Mouse (Mus musculus) CH12.LX (cell line): ENCODE data around the gene Nt5c2.
"Not testable (repeated sequence)": the region's sequence is repeated elsewhere in the genome, so short reads cannot be mapped to it uniquely, and the experiment has no call there.

Source experiments
- CTCF ChIP-seq, 2 experiments: IDR thresholded peaks in 1 of 2; conservative IDR thresholded peaks in 1 of 2; 2 replicates each; pipeline ENCODE4 v1.5.1; 2011 to 2012; ENCODE audit warnings: low read depth in 2 of 2, low read length in 2 of 2, improper control_type of control experiment in 1 of 2, inconsistent platforms in 1 of 2, mild to moderate bottlenecking in 1 of 2, moderate library complexity in 1 of 2
- E2F4 ChIP-seq: IDR thresholded peaks from 2 replicates; pipeline ENCODE4 v1.6.1; 2011; ENCODE audit warnings: low read depth, low read length, improper control_type of control experiment; ENCODE audit not compliant: insufficient replicate concordance
- EP300 ChIP-seq: IDR thresholded peaks from 2 replicates; pipeline ENCODE4 v1.6.1; 2011; ENCODE audit warnings: low read length, improper control_type of control experiment
- GABPA ChIP-seq: IDR thresholded peaks from 2 replicates; pipeline ENCODE4 v1.6.1; 2012; ENCODE audit warnings: low read depth, low read length, improper control_type of control experiment, inconsistent platforms; ENCODE audit not compliant: insufficient replicate concordance
- IRF4 ChIP-seq: IDR thresholded peaks from 2 replicates; pipeline ENCODE4 v1.6.1; 2014; ENCODE audit warnings: low read depth, mild to moderate bottlenecking, inconsistent platforms, low read length, improper control_type of control experiment
- MAFK ChIP-seq: IDR thresholded peaks from 2 replicates; pipeline ENCODE4 v1.6.1; 2011; ENCODE audit warnings: low read length, improper control_type of control experiment; ENCODE audit not compliant: insufficient replicate concordance
- NELFE ChIP-seq: IDR thresholded peaks from 2 replicates; pipeline ENCODE4 v1.6.1; 2011; ENCODE audit warnings: low read depth, low read length, improper control_type of control experiment
- POLR2A ChIP-seq: IDR thresholded peaks from 2 replicates; pipeline ENCODE4 v1.6.1; 2011; ENCODE audit warnings: low read depth, mild to moderate bottlenecking, improper control_type of control experiment, low read length
- SIN3A ChIP-seq: IDR thresholded peaks from 2 replicates; pipeline ENCODE4 v1.6.1; 2012; ENCODE audit warnings: low read length, improper control_type of control experiment, inconsistent platforms
- TCF12 ChIP-seq: IDR thresholded peaks from 2 replicates; pipeline ENCODE4 v1.6.1; 2014; ENCODE audit warnings: low read depth, mild to moderate bottlenecking, inconsistent platforms, low read length, improper control_type of control experiment
- UBTF ChIP-seq: IDR thresholded peaks from 2 replicates; pipeline ENCODE4 v1.6.1; 2012; ENCODE audit warnings: low read depth, mild to moderate bottlenecking, inconsistent platforms, low read length, improper control_type of control experiment, moderate library complexity

- TF ChIP-seq CTCF (conservative IDR thresholded peaks at IDR 0.05 in 1 of 2, IDR thresholded peaks at IDR 0.05 in 1 of 2; ENCODE audit: low read depth in 2 of 2, low read length in 2 of 2); EP300; UBTF; MAFK; SIN3A; E2F4; IRF4; GABPA; NELFE; POLR2A; TCF12: not testable (repeated sequence)
These were observed 14.6 kb downstream of the Nt5c2 start for GRCm38 (mm10) chr19:47000357-47000756.
